Mouse (Mus musculus) ES-Bruce4 (cell line): Measurements from ENCODE around the gene Sv2c.

Experiments
- CTCF ChIP-seq: IDR thresholded peaks from one replicate; pipeline ENCODE4 v1.8.1; 2011; ENCODE audit warnings: low read depth, low read length
- POLR2A ChIP-seq: IDR thresholded peaks from one replicate; pipeline ENCODE4 v1.8.1; 2011; ENCODE audit warnings: low read length; ENCODE audit not compliant: insufficient read depth

DNA sequence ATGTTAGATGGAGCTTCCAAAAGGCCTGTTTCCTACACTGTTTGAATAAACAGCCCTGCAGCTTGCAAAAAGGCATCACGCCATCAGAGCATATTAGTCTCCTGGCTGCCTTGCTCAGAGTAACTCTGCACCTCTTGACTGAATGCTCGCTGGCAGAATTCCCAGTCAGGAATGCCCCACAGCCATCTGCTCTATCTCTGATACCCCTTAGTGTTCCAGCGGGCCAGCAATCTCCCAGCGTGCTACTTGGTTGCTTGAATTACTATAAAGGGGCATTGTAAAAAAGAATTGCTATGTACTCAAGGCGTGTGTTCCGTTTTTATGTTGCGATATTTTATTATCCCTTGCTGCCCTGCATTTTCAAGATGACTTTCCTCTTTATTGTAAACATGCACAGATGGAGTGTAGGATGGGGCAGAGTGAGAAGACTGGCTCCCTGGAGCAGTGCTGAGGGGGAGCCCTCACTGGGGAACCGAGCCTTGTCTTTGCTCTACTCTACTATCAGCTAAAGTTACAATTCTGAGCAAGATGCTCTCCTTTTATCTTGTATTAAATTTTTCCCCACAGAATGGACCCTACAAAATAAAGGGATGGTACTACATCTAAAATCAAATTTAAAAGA, 43.3 kb upstream of the Sv2c start:
- TF ChIP-seq CTCF (no peak), POLR2A (no peak)
